Mouse (Mus musculus): Measurements from ENCODE around the gene Unc5c. TPM values are rescaled to one million over a fixed set of nuclear protein-coding genes. Genes with fewer than 3 reads are reported as not detected.

Gene Unc5c
- total and polyA plus RNA-seq, 3 experiments, result not detected

DNA sequence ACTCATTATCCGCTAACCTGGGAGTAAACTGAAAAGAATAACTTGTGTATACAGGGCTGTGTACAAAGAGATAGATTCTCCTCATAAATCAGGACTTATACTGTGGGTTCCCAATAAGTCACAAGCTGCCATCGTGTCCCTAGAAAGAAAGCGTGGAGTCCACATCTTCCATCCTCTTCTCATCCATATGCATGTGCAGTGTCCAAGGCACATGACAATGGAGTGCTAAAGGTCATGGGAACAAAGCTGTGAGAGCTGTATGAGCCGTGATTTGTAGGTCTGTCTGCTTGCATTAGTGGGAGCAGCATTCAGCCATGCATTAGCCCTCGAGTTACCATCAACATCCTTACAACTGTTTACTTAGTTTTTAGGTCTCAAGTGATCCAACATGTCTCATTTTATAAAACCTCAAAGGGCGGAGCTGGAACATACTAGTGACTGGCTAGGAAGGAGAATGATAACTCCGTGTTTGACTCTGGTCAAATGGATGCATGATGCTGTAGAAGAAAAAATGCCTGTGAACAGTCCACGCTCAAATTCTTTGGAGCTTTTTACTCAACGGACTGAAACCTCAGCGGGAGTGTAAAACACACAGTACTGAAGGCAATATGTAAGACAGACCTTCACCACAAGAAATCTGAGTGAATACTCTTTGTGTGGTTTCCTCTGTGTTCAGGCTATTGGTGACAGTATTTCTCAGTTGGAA, 407.5 kb downstream of the Unc5c start:
- Histone ChIP-seq H3K4me1 (ENCODE audit: control insufficient read depth in 1 of 2, insufficient read depth in 2 of 2, low read length in 2 of 2) (no peaks in the 10 kb centered on the region), H3K27ac (ENCODE audit: control insufficient read depth, low read depth, low read length) (no peak overlapping the region), H3K4me3 (ENCODE audit: control insufficient read depth in 1 of 2, insufficient read depth in 1 of 2, low read depth in 2 of 2, low read length in 2 of 2) (no peak overlapping the region), H3K9me3 (replicated peaks; ENCODE audit: insufficient read depth, low read length) (no peaks in the 10 kb centered on the region), H3K79me2 (ENCODE audit: control insufficient read depth, insufficient read depth, low read length, poor library complexity) (no peaks in the 10 kb centered on the region), H3K36me3 (ENCODE audit: control insufficient read depth in 1 of 2, insufficient read depth in 2 of 2, low read length in 2 of 2) (no peaks in the 10 kb centered on the region), H3K9ac (ENCODE audit: control insufficient read depth, low read depth, low read length, poor library complexity, severe bottlenecking) (no peak overlapping the region), H3K27me3 (ENCODE audit: control insufficient read depth in 1 of 2, insufficient read depth in 2 of 2, low read length in 2 of 2) (no peaks in the 10 kb centered on the region; a peak in 1 of 4 replicates)
- TF ChIP-seq POLR2A (IDR thresholded peaks at IDR 0.05; ENCODE audit: control insufficient read depth in 1 of 2, insufficient read depth in 1 of 2, low read depth in 1 of 2, low read length in 2 of 2, poor library complexity in 1 of 2) (no peak), ELF1 (IDR thresholded peaks at IDR 0.05; ENCODE audit: low read depth, low read length) (no peak), MYB (IDR thresholded peaks at IDR 0.05; ENCODE audit: low read depth, low read length) (no peak), BHLHE40 (IDR thresholded peaks at IDR 0.05; ENCODE audit: borderline replicate concordance, low read depth, low read length) (no peak), USF1 (IDR thresholded peaks at IDR 0.05; ENCODE audit: low read depth, low read length) (no peak), KAT2A (conservative IDR thresholded peaks at IDR 0.05; ENCODE audit: low read depth, low read length) (no peak), CTCF (IDR thresholded peaks at IDR 0.05 in 2 of 3, conservative IDR thresholded peaks at IDR 0.05 in 1 of 3; ENCODE audit: control insufficient read depth in 1 of 3, insufficient read depth in 1 of 3, low read depth in 2 of 3, low read length in 3 of 3, poor library complexity in 1 of 3, severe bottlenecking in 1 of 3) (no peak), NRF1 (IDR thresholded peaks at IDR 0.05; ENCODE audit: insufficient read depth, low read depth, low read length, poor library complexity, severe bottlenecking) (no peak), MAX (IDR thresholded peaks at IDR 0.05; ENCODE audit: low read length) (no peak), GATA1 (IDR thresholded peaks at IDR 0.05; ENCODE audit: low read depth, low read length) (no peak), ETS1 (IDR thresholded peaks at IDR 0.05; ENCODE audit: low read depth, low read length) (no peak), RCOR1 (IDR thresholded peaks at IDR 0.05; ENCODE audit: low read depth, low read length) (no peak), NELFE (IDR thresholded peaks at IDR 0.05; ENCODE audit: low read depth, low read length) (no peak), MEF2A (IDR thresholded peaks at IDR 0.05; ENCODE audit: extremely low read depth, insufficient replicate concordance, low read depth, low read length, poor library complexity, severe bottlenecking) (no peak), MAZ (IDR thresholded peaks at IDR 0.05; ENCODE audit: low read depth, low read length) (no peak), MXI1 (IDR thresholded peaks at IDR 0.05; ENCODE audit: low read depth, low read length) (no peak)
- no peak for DNase-seq (ENCODE audit: low read depth, low spot score)

DNA sequence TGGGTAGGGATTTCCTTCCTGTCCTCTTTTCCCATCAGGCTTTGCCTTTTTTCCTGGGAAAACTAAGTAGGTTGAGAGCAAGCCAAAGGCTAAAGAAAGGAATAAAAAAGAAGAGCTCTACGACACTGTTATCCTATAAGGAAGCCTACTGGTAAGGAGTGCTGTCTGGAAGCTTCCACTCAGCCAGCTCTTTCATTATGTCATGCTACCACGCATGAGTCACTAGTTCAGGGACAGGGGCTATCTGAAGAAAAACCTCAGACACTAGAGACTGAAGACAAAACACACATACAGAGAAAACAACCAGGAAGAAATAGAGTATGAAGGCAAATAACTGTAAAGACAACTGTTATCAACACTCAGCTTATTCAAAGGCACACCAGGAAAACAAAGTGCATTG, 417.5 kb downstream of the Unc5c start:
- H3K27me3 ChIP-seq (ENCODE audit: control insufficient read depth in 1 of 2, insufficient read depth in 2 of 2, low read length in 2 of 2), result no peaks in the 10 kb centered on the region
- no peak for TF ChIP-seq GATA1 (IDR thresholded peaks at IDR 0.05; ENCODE audit: low read depth, low read length)
- TF ChIP-seq CHD2 (IDR thresholded peaks at IDR 0.05; ENCODE audit: low read length), result no peak
- TF ChIP-seq MAFK (IDR thresholded peaks at IDR 0.05; ENCODE audit: borderline replicate concordance, low read depth, low read length), result no peak
- TF ChIP-seq BHLHE40 (IDR thresholded peaks at IDR 0.05; ENCODE audit: borderline replicate concordance, low read depth, low read length), result no peak
- no peak for TF ChIP-seq JUND (IDR thresholded peaks at IDR 0.05; ENCODE audit: low read depth, low read length)
- no peak for TF ChIP-seq MAZ (IDR thresholded peaks at IDR 0.05; ENCODE audit: low read depth, low read length)
- no peak for TF ChIP-seq ZKSCAN1 (IDR thresholded peaks at IDR 0.05; ENCODE audit: low read depth, low read length)
- TF ChIP-seq MYB (IDR thresholded peaks at IDR 0.05; ENCODE audit: low read depth, low read length), result no peak
- no peak for TF ChIP-seq ZMIZ1 (IDR thresholded peaks at IDR 0.05; ENCODE audit: low read depth, low read length)
- TF ChIP-seq TAL1 (IDR thresholded peaks at IDR 0.05; ENCODE audit: low read length), result no peak
- TF ChIP-seq E2F4 (IDR thresholded peaks at IDR 0.05; ENCODE audit: borderline replicate concordance, low read depth, low read length), result no peak
- no peaks in the 10 kb centered on the region for H3K79me2 ChIP-seq (ENCODE audit: control insufficient read depth, insufficient read depth, low read length, poor library complexity)
- H3K9ac ChIP-seq (ENCODE audit: control insufficient read depth, low read depth, low read length, poor library complexity, severe bottlenecking), result no peak overlapping the region
- no peaks in the 10 kb centered on the region for H3K4me1 ChIP-seq (ENCODE audit: control insufficient read depth in 1 of 2, insufficient read depth in 2 of 2, low read length in 2 of 2)
- no peaks in the 10 kb centered on the region for H3K9me3 ChIP-seq (replicated peaks; ENCODE audit: insufficient read depth, low read length)
- H3K36me3 ChIP-seq (ENCODE audit: control insufficient read depth in 1 of 2, insufficient read depth in 2 of 2, low read length in 2 of 2), result no peaks in the 10 kb centered on the region
- H3K27ac ChIP-seq (ENCODE audit: control insufficient read depth, low read depth, low read length), result no peak overlapping the region
- no peak for DNase-seq (ENCODE audit: low read depth, low spot score)
- H3K4me3 ChIP-seq (ENCODE audit: control insufficient read depth in 1 of 2, insufficient read depth in 1 of 2, low read depth in 2 of 2, low read length in 2 of 2), result no peak overlapping the region
